ENCODE assay signal across 9 mouse cellular contexts in genomic region chr11:99243200-99243819, GRCm38 (mm10). TPM values are rescaled to one million over a fixed set of nuclear protein-coding genes. Genes with fewer than 3 reads are reported as not detected.
DNase-seq lines count a peak whose midpoint lies in the region; ATAC-seq and TF ChIP-seq lines count a peak whose summit lies in the region.
"Had no signal": no experiment of that assay in that cellular context is flagged by ENCODE, and none has a peak within 500 bp of the region (broad histone marks: within the 10 kb centered on the region; RNA-seq: fewer than 3 reads in every experiment).

No protein-coding gene starts in this region.

- TF ChIP-seq POLR2A in liver, adult 2 months (IDR thresholded peaks at IDR 0.05; ENCODE audit: extremely low read depth, insufficient read depth, low read length): no peak

- H3K4me2 ChIP-seq in neural tube, embryonic 15.5 days: peak overlapping the region; percentile 66

- H3K4me1 ChIP-seq in liver, adult 2 months (ENCODE audit: control insufficient read depth, insufficient read depth, low read length): peaks cover 5% of the 10 kb centered on the region
- peaks cover 8% of the 10 kb centered on the region for H3K4me1 ChIP-seq in forebrain, embryonic 10.5 days
- peaks cover 10% of the 10 kb centered on the region for H3K4me1 ChIP-seq in limb, embryonic 10.5 days
- H3K4me1 ChIP-seq in neural tube, embryonic 15.5 days: peaks cover 8% of the 10 kb centered on the region; the same call in 1 of the 2 replicates

- no peaks in the 10 kb centered on the region for H3K9me3 ChIP-seq in forebrain, embryonic 10.5 days
- no peaks in the 10 kb centered on the region for H3K9me3 ChIP-seq in limb, embryonic 10.5 days (replicated peaks)
- no peaks in the 10 kb centered on the region for H3K9me3 ChIP-seq in neural tube, embryonic 15.5 days (replicated peaks)

- ATAC-seq in neural tube, embryonic 15.5 days (ENCODE audit: low FRiP score): no peak

- no peak overlapping the region for H3K27ac ChIP-seq in liver, adult 2 months (replicated peaks; ENCODE audit: insufficient read depth, low read depth, low read length)
- H3K27ac ChIP-seq in forebrain, embryonic 10.5 days: no peak overlapping the region
- H3K27ac ChIP-seq in limb, embryonic 10.5 days: no peak overlapping the region
- peak overlapping the region; percentile 81 for H3K27ac ChIP-seq in neural tube, embryonic 15.5 days (replicated peaks)

- no peaks in the 10 kb centered on the region for H3K27me3 ChIP-seq in liver, adult 2 months (ENCODE audit: control insufficient read depth, insufficient read depth, low read length)
- H3K27me3 ChIP-seq in forebrain, embryonic 10.5 days (ENCODE audit: poor library complexity, severe bottlenecking): no peaks in the 10 kb centered on the region
- H3K27me3 ChIP-seq in limb, embryonic 10.5 days (ENCODE audit: low read depth, poor library complexity, severe bottlenecking): no peaks in the 10 kb centered on the region; the same call in 1 of the 2 replicates
- H3K27me3 ChIP-seq in neural tube, embryonic 15.5 days (replicated peaks): no peaks in the 10 kb centered on the region

- WGBS in liver, adult 2 months: 27% methylated on average over 3 of the region's 3 CpGs
- 85% methylated on average over 3 of the region's 3 CpGs for WGBS in forebrain, embryonic 10.5 days
- WGBS in limb, embryonic 10.5 days: 54% methylated on average over 3 of the region's 3 CpGs
- 36% methylated on average over 3 of the region's 3 CpGs for WGBS in neural tube, embryonic 15.5 days

- H3K9ac ChIP-seq in liver, adult 2 months (ENCODE audit: low read depth, low read length): no peak overlapping the region
- H3K9ac ChIP-seq in neural tube, embryonic 15.5 days (replicated peaks): peak overlapping the region; percentile 54

- no peaks in the 10 kb centered on the region for H3K79me2 ChIP-seq in liver, adult 2 months (ENCODE audit: control insufficient read depth, insufficient read depth, low read length)

- TF ChIP-seq CTCF in liver, adult 2 months (IDR thresholded peaks at IDR 0.05; ENCODE audit: low read depth, low read length): no peak

- no peak for DNase-seq in liver, adult 2 months (ENCODE audit: extremely low read depth, low read depth, low spot score)
- DNase-seq in liver: no peak
- no peak for DNase-seq in forebrain, embryonic 10.5 days (ENCODE audit: extremely low spot score, low spot score)
- DNase-seq in limb, embryonic 10.5 days (ENCODE audit: low spot score): no peak
- DNase-seq in layer of hippocampus, adult 8-10 months (ENCODE audit: low spot score in 2 of 2): no peak
- DNase-seq in cerebellum, adult 9-10 months: no peak
- DNase-seq in frontal cortex, postnatal 25 days (ENCODE audit: low spot score in 2 of 2): no peak

- peak overlapping the region; percentile 36; the same call in 1 of the 2 replicates for H3K4me3 ChIP-seq in liver, adult 2 months (ENCODE audit: insufficient read depth, low read depth, low read length)
- H3K4me3 ChIP-seq in forebrain, embryonic 10.5 days: peak overlapping the region; percentile 40
- peak overlapping the region; percentile 40 for H3K4me3 ChIP-seq in limb, embryonic 10.5 days
- peak overlapping the region; percentile 47 for H3K4me3 ChIP-seq in neural tube, embryonic 15.5 days (replicated peaks)

- no peaks in the 10 kb centered on the region for H3K36me3 ChIP-seq in liver, adult 2 months (ENCODE audit: control insufficient read depth, insufficient read depth, low read length)
- H3K36me3 ChIP-seq in forebrain, embryonic 10.5 days (replicated peaks): no peaks in the 10 kb centered on the region
- no peaks in the 10 kb centered on the region for H3K36me3 ChIP-seq in limb, embryonic 10.5 days
- no peaks in the 10 kb centered on the region for H3K36me3 ChIP-seq in neural tube, embryonic 15.5 days

RNA-seq across cellular contexts. Expression of gene Krt222, which starts 0.6 kb away (rescaled TPM):
- total RNA-seq in liver, adult 2 months (2014; rRNA removed): 0.07 and 0.09 TPM in 2 replicates
- not detected in 2 replicates for polyA plus RNA-seq in liver, adult 2 months (2012; rRNA removed)
- polyA plus RNA-seq in forebrain, embryonic 10.5 days (2016; fragmentation: Nextera tagmentation; extraction: Ambion mirVana): 0.07 and 0.12 TPM in 2 replicates
- polyA plus RNA-seq in limb, embryonic 10.5 days (2016; fragmentation: Nextera tagmentation; extraction: Ambion mirVana): 0.20 and 0.25 TPM in 2 replicates
- polyA plus RNA-seq in neural tube, embryonic 15.5 days (2015; fragmentation: Nextera tagmentation; extraction: Ambion mirVana): 11.9 and 12.7 TPM in 2 replicates
- 10 to 100 TPM; 23.4 to 28.0 (median 26.3) TPM for total RNA-seq in layer of hippocampus, adult 8-10 months (2022)

RNA-seq across cellular contexts. Expression of gene Smarce1, which starts 12.5 kb away (rescaled TPM):
- total RNA-seq in liver, adult 2 months (2014; rRNA removed): 25.5 and 35.9 TPM in 2 replicates
- polyA plus RNA-seq in liver, adult 2 months (2012; rRNA removed): 8.7 and 11.9 TPM in 2 replicates
- polyA plus RNA-seq in forebrain, embryonic 10.5 days (2016; fragmentation: Nextera tagmentation; extraction: Ambion mirVana): 322 and 372 TPM in 2 replicates
- polyA plus RNA-seq in limb, embryonic 10.5 days (2016; fragmentation: Nextera tagmentation; extraction: Ambion mirVana): 352 and 394 TPM in 2 replicates
- 221 and 227 TPM in 2 replicates for polyA plus RNA-seq in neural tube, embryonic 15.5 days (2015; fragmentation: Nextera tagmentation; extraction: Ambion mirVana)
- total RNA-seq in layer of hippocampus, adult 8-10 months (2022): 10 to 100 TPM; 57.1 to 58.8 (median 58.0) TPM

RNA-seq across cellular contexts. Expression of gene Krt24, which starts 41.8 kb away (rescaled TPM):
- total RNA-seq in liver, adult 2 months (2014; rRNA removed): not detected in 2 replicates
- polyA plus RNA-seq in liver, adult 2 months (2012; rRNA removed): not detected in 2 replicates
- not detected in 2 replicates for polyA plus RNA-seq in forebrain, embryonic 10.5 days (2016; fragmentation: Nextera tagmentation; extraction: Ambion mirVana)
- polyA plus RNA-seq in limb, embryonic 10.5 days (2016; fragmentation: Nextera tagmentation; extraction: Ambion mirVana): 0.23 TPM in 1 of 2 replicates, not detected in the other
- polyA plus RNA-seq in neural tube, embryonic 15.5 days (2015; fragmentation: Nextera tagmentation; extraction: Ambion mirVana): not detected in 2 replicates
- not detected for total RNA-seq in layer of hippocampus, adult 8-10 months (2022)
- total RNA-seq: left cerebral cortex, adult 8-10 months had no signal

Comparison
In these comparisons a context has a peak if more than half of its experiments do, and no peak if none do; other contexts are left out.
1. RNA of gene Krt222, which starts 0.6 kb away (polyA plus RNA-seq): 11.9 to 12.7 TPM in neural tube, embryonic 15.5 days; 0.20 to 0.25 TPM in limb, embryonic 10.5 days, 0.07 to 0.12 TPM in forebrain, embryonic 10.5 days and not detected in liver, adult 2 months; every median in the first group is over 10 times any median in the second.
2. RNA of gene Smarce1, which starts 12.5 kb away (polyA plus RNA-seq): 352 to 394 TPM in limb, embryonic 10.5 days, 322 to 372 TPM in forebrain, embryonic 10.5 days and 221 to 227 TPM in neural tube, embryonic 15.5 days; 8.7 to 11.9 TPM in liver, adult 2 months; every median in the first group is over 10 times any median in the second.
3. Peak in every context shown above with its lines, with median percentiles within 50 percentile points of each other: H3K4me3 ChIP-seq.